ENCODE assay signal across 26 mouse cellular contexts in genomic region chr3:108025318-108025717, GRCm38 (mm10). TPM values are rescaled to one million over a fixed set of nuclear protein-coding genes. Genes with fewer than 3 reads are reported as not detected.
DNase-seq lines count a peak whose midpoint lies in the region; ATAC-seq and TF ChIP-seq lines count a peak whose summit lies in the region.
"Had no signal": no experiment of that assay in that cellular context is flagged by ENCODE, and none has a peak within 500 bp of the region (broad histone marks: within the 10 kb centered on the region; RNA-seq: fewer than 3 reads in every experiment).

No protein-coding gene starts in this region.

- no peak overlapping the region for H3K9ac ChIP-seq in liver, embryonic 14.5 days (replicated peaks)
- H3K9ac ChIP-seq in stomach, postnatal 0 days (ENCODE audit: low read length) = no peak overlapping the region
- H3K9ac ChIP-seq: heart, embryonic 13.5 days; limb, embryonic 13.5 days; midbrain, embryonic 13.5 days had no signal

- TF ChIP-seq CTCF in liver, embryonic 14.5 days (IDR thresholded peaks at IDR 0.05; ENCODE audit: low read depth) = no peak
- no peak for TF ChIP-seq CTCF in stomach, postnatal 0 days (IDR thresholded peaks at IDR 0.05; ENCODE audit: low read depth)
- TF ChIP-seq CTCF in thymus, adult 2 months (IDR thresholded peaks at IDR 0.05; ENCODE audit: borderline replicate concordance, control insufficient read depth, extremely low read depth, insufficient read depth, low read length, poor library complexity) = no peak
- TF ChIP-seq CTCF in gastrocnemius, adult 2 months (IDR thresholded peaks at IDR 0.05) = no peak

- 45% methylated on average over 4 of the region's 4 CpGs for WGBS in liver, embryonic 14.5 days (ENCODE audit: insufficient replicate concordance)
- WGBS in stomach, postnatal 0 days = 43% methylated on average over 4 of the region's 4 CpGs
- WGBS in thymus, adult 2 months = 66% methylated on average over 4 of the region's 4 CpGs

- peak; percentile 61 for ATAC-seq in liver, embryonic 14.5 days (ENCODE audit: insufficient read depth)
- ATAC-seq in stomach, postnatal 0 days (ENCODE audit: low FRiP score, low TSS enrichment) = peak; percentile 46; the same call in 1 of the 2 replicates
- ATAC-seq: CD4-positive, CD25-positive, alpha-beta regulatory T cell, adult 4 months; forebrain, embryonic 14.5 days; hindbrain, embryonic 16.5 days; lung, postnatal 0 days; midbrain, embryonic 13.5 days had no signal

- H3K4me1 ChIP-seq in liver, embryonic 14.5 days (replicated peaks; ENCODE audit: control insufficient read depth in 2 of 2, insufficient read depth in 2 of 2, low read length in 1 of 2) = peaks cover 0 to 21% of the 10 kb centered on the region in 2 experiments; a peak in 2 of 4 replicates
- no peaks in the 10 kb centered on the region for H3K4me1 ChIP-seq in stomach, postnatal 0 days (replicated peaks; ENCODE audit: control insufficient read depth, insufficient read depth)
- no peaks in the 10 kb centered on the region for H3K4me1 ChIP-seq in thymus, adult 2 months (replicated peaks; ENCODE audit: control insufficient read depth, insufficient read depth, low read length)
- H3K4me1 ChIP-seq: limb, embryonic 13.5 days; midbrain, embryonic 13.5 days had no signal

- no peak overlapping the region for H3K27ac ChIP-seq in liver, embryonic 14.5 days
- peak overlapping the region; percentile 56; the same call in 1 of the 2 replicates for H3K27ac ChIP-seq in stomach, postnatal 0 days (replicated peaks)
- H3K27ac ChIP-seq in thymus, adult 2 months (ENCODE audit: control insufficient read depth, insufficient read depth, low read length) = no peak overlapping the region
- no peak overlapping the region for H3K27ac ChIP-seq in gastrocnemius, adult 2 months
- H3K27ac ChIP-seq: heart, embryonic 13.5 days; limb, embryonic 13.5 days; midbrain, embryonic 13.5 days had no signal

- no peaks in the 10 kb centered on the region for H3K9me3 ChIP-seq in liver, embryonic 14.5 days (ENCODE audit: control insufficient read depth, low read length)
- H3K9me3 ChIP-seq in stomach, postnatal 0 days (ENCODE audit: control insufficient read depth, low read length) = no peaks in the 10 kb centered on the region
- H3K9me3 ChIP-seq: G1E; heart, embryonic 13.5 days; limb, embryonic 13.5 days; midbrain, embryonic 13.5 days had no signal

- no peaks in the 10 kb centered on the region for H3K27me3 ChIP-seq in liver, embryonic 14.5 days (ENCODE audit: control insufficient read depth, insufficient read depth, low read length)
- no peaks in the 10 kb centered on the region for H3K27me3 ChIP-seq in stomach, postnatal 0 days (ENCODE audit: control insufficient read depth, insufficient read depth, low read length)
- no peaks in the 10 kb centered on the region for H3K27me3 ChIP-seq in thymus, adult 2 months (ENCODE audit: control insufficient read depth, insufficient read depth, low read length)
- H3K27me3 ChIP-seq: limb, embryonic 13.5 days; midbrain, embryonic 13.5 days had no signal

- intact Hi-C loops in gastrocnemius, adult 2 months (cut with DNase I) = no loop called here

- no peaks in the 10 kb centered on the region for H3K36me3 ChIP-seq in liver, embryonic 14.5 days (replicated peaks; ENCODE audit: control insufficient read depth, insufficient read depth, low read depth)
- no peaks in the 10 kb centered on the region for H3K36me3 ChIP-seq in stomach, postnatal 0 days (ENCODE audit: control insufficient read depth, insufficient read depth, low read length)
- H3K36me3 ChIP-seq in thymus, adult 2 months (ENCODE audit: control insufficient read depth, insufficient read depth, low read length) = no peaks in the 10 kb centered on the region
- H3K36me3 ChIP-seq: G1E; heart, embryonic 13.5 days; limb, embryonic 13.5 days; midbrain, embryonic 13.5 days had no signal

- no peak for TF ChIP-seq POLR2A in thymus, adult 2 months (IDR thresholded peaks at IDR 0.05; ENCODE audit: control insufficient read depth, extremely low read depth, insufficient read depth, low read length, poor library complexity)

- H3K4me2 ChIP-seq in liver, embryonic 14.5 days (ENCODE audit: low read depth) = no peak overlapping the region
- no peak overlapping the region for H3K4me2 ChIP-seq in stomach, postnatal 0 days (replicated peaks; ENCODE audit: low read depth)
- H3K4me2 ChIP-seq: heart, embryonic 13.5 days; limb, embryonic 13.5 days; midbrain, embryonic 13.5 days had no signal

- no peak overlapping the region for H3K4me3 ChIP-seq in liver, embryonic 14.5 days (ENCODE audit: insufficient read depth in 1 of 2, low read depth in 2 of 2, low read length in 2 of 2)
- H3K4me3 ChIP-seq in stomach, postnatal 0 days (ENCODE audit: low read depth, low read length) = no peak overlapping the region
- H3K4me3 ChIP-seq in thymus, adult 2 months (ENCODE audit: control insufficient read depth, insufficient read depth, low read length) = no peak overlapping the region
- no peak overlapping the region for H3K4me3 ChIP-seq in gastrocnemius, adult 2 months
- H3K4me3 ChIP-seq: erythroblast, embryonic 14.5 days; heart, embryonic 13.5 days; limb, embryonic 13.5 days; midbrain, embryonic 13.5 days had no signal

- peak; percentile 57 to 65 for DNase-seq in adrenal gland, adult (ENCODE audit: inconsistent age in 2 of 2, low spot score in 1 of 2)
- DNase-seq in adrenal gland, postnatal 4 days (ENCODE audit: low spot score in 2 of 2) = no peak
- peak; percentile 25 to 69 for DNase-seq in kidney, postnatal 25 days
- DNase-seq in kidney, postnatal 4 days = no peak
- DNase-seq in liver, embryonic 14.5 days (ENCODE audit: low read depth in 3 of 3, low spot score in 3 of 3) = no peak
- peak; percentile 47 for DNase-seq in stomach, postnatal 0 days (ENCODE audit: low spot score)
- no peak for DNase-seq in thymus, adult 2 months
- no peak for DNase-seq in gastrocnemius, adult 2 months
- DNase-seq: cerebellum, adult 8-10 months; heart, postnatal 4 days had no signal

- TF ChIP-seq EP300 in liver, embryonic 14.5 days (IDR thresholded peaks at IDR 0.05; ENCODE audit: low read depth) = no peak
- no peak for TF ChIP-seq EP300 in stomach, postnatal 0 days (optimal IDR thresholded peaks at IDR 0.05)

RNA-seq across cellular contexts. Expression of gene Gstm1, which starts 7.5 kb away (rescaled TPM):
- total RNA-seq in adrenal gland, postnatal 4 days (2021) = 100 to 1,000 TPM; 144 to 170 TPM
- polyA plus RNA-seq in liver, embryonic 14.5 days (2012; rRNA removed) = 124 and 152 TPM in 2 replicates
- polyA plus RNA-seq in liver, embryonic 14.5 days (2014; fragmentation: Nextera tagmentation; extraction: Ambion mirVana) = 275 and 312 TPM in 2 replicates
- polyA plus RNA-seq in stomach, postnatal 0 days (2015; fragmentation: Nextera tagmentation; extraction: Ambion mirVana) = 892 and 954 TPM in 2 replicates
- polyA plus RNA-seq in thymus, adult 2 months (2012; rRNA removed) = 93.0 and 124 TPM in 2 replicates
- 100 to 1,000 TPM; 208 to 217 TPM for total RNA-seq in gastrocnemius, adult 2 months (2021)
- total RNA-seq: G1E had no signal

RNA-seq across cellular contexts. Expression of gene Gstm4, which starts 19.4 kb away (rescaled TPM):
- total RNA-seq in adrenal gland, postnatal 4 days (2021) = 10 to 100 TPM; 15.6 to 16.5 TPM
- 11.7 and 11.9 TPM in 2 replicates for polyA plus RNA-seq in liver, embryonic 14.5 days (2012; rRNA removed)
- polyA plus RNA-seq in liver, embryonic 14.5 days (2014; fragmentation: Nextera tagmentation; extraction: Ambion mirVana) = 17.3 and 17.7 TPM in 2 replicates
- 19.4 and 19.6 TPM in 2 replicates for polyA plus RNA-seq in stomach, postnatal 0 days (2015; fragmentation: Nextera tagmentation; extraction: Ambion mirVana)
- polyA plus RNA-seq in thymus, adult 2 months (2012; rRNA removed) = 7.9 and 9.7 TPM in 2 replicates
- 10 to 100 TPM; 10.9 to 12.1 TPM for total RNA-seq in gastrocnemius, adult 2 months (2021)
- total RNA-seq: G1E had no signal
- polyA plus RNA-seq: G1E had no signal

RNA-seq across cellular contexts. Expression of gene Gstm2, which starts 39.1 kb away (rescaled TPM):
- total RNA-seq in adrenal gland, postnatal 4 days (2021) = 100 to 1,000 TPM; 134 to 153 TPM
- 3.4 and 3.9 TPM in 2 replicates for polyA plus RNA-seq in liver, embryonic 14.5 days (2012; rRNA removed)
- 4.4 and 4.8 TPM in 2 replicates for polyA plus RNA-seq in liver, embryonic 14.5 days (2014; fragmentation: Nextera tagmentation; extraction: Ambion mirVana)
- 189 and 195 TPM in 2 replicates for polyA plus RNA-seq in stomach, postnatal 0 days (2015; fragmentation: Nextera tagmentation; extraction: Ambion mirVana)
- polyA plus RNA-seq in thymus, adult 2 months (2012; rRNA removed) = 15.4 and 28.1 TPM in 2 replicates
- total RNA-seq in gastrocnemius, adult 2 months (2021) = 100 to 1,000 TPM in 1 of 2 experiments, 10 to 100 TPM in 1; 63.0 to 111 TPM
- total RNA-seq: G1E; neutrophil, adult 5-6 weeks had no signal
- polyA plus RNA-seq: CD4-positive, CD25-positive, alpha-beta regulatory T cell, adult 4 months; erythroblast, embryonic 14.5 days; G1E had no signal

RNA-seq across cellular contexts. Expression of gene Gstm3, which starts 56.2 kb away (rescaled TPM):
- under 1 TPM in 1 of 2 experiments, not detected in 1; 0.31 TPM for total RNA-seq in adrenal gland, postnatal 4 days (2021)
- 4.1 and 4.6 TPM in 2 replicates for polyA plus RNA-seq in liver, embryonic 14.5 days (2012; rRNA removed)
- polyA plus RNA-seq in liver, embryonic 14.5 days (2014; fragmentation: Nextera tagmentation; extraction: Ambion mirVana) = 11.3 and 11.7 TPM in 2 replicates
- 53.8 and 54.0 TPM in 2 replicates for polyA plus RNA-seq in stomach, postnatal 0 days (2015; fragmentation: Nextera tagmentation; extraction: Ambion mirVana)
- polyA plus RNA-seq in thymus, adult 2 months (2012; rRNA removed) = 1.2 and 1.3 TPM in 2 replicates
- total RNA-seq in gastrocnemius, adult 2 months (2021) = not detected
- total RNA-seq: common myeloid progenitor, adult 5-6 weeks; G1E; granulocyte monocyte progenitor cell, adult 5-6 weeks; heart, postnatal 4 days; layer of hippocampus, postnatal 10 days; left cerebral cortex, postnatal 10 days; megakaryocyte progenitor cell, adult 5-6 weeks; neutrophil, adult 5-6 weeks had no signal
- polyA plus RNA-seq: CD4-positive, CD25-positive, alpha-beta regulatory T cell, adult 4 months; embryonic facial prominence, embryonic 11.5 days; forebrain, embryonic 14.5 days; G1E; heart, embryonic 13.5 days; hindbrain, embryonic 16.5 days; limb, embryonic 13.5 days; midbrain, embryonic 13.5 days had no signal

Comparison
In these comparisons a context has a peak if more than half of its experiments do, and no peak if none do; other contexts are left out.
1. DNase-seq: peak in adrenal gland, adult (2 of 2), kidney, postnatal 25 days (2 of 2) and stomach, postnatal 0 days (single experiment); none in adrenal gland, postnatal 4 days (0 of 2), kidney, postnatal 4 days (0 of 2), liver, embryonic 14.5 days (0 of 3), thymus, adult 2 months (single experiment) and gastrocnemius, adult 2 months (single experiment).